Mouse (Mus musculus): ENCODE measurements around the gene Uts2.

The Uts2 gene

GRCm38 (mm10) chr4:150996797-150997196 lies at the start of gene Uts2:
TSS of gene Uts2 (plus strand) at chr4:150997097.
- in situ Hi-C loops (cut with MboI, MseI), result no loop called here

- in situ Hi-C loops (cut with MboI, MseI), result no loop called here
Measured at GRCm38 (mm10) chr4:150950972-150951371, 45.9 kb upstream of the Uts2 start.

- in situ Hi-C loops (cut with MboI, MseI), result no loop called here
Measured at GRCm38 (mm10) chr4:150956369-150957105, 40.4 kb upstream of the Uts2 start.

- in situ Hi-C loops (cut with MboI, MseI), result no loop called here
Measured at GRCm38 (mm10) chr4:150957106-150957458, 39.8 kb upstream of the Uts2 start.

- in situ Hi-C loops (cut with MboI, MseI), result no loop called here
Measured at GRCm38 (mm10) chr4:150958536-150958935, 38.4 kb upstream of the Uts2 start.

- in situ Hi-C loops (cut with MboI, MseI), result loop anchor here (10.0 kb wide), 1 partner anchor 97 kb away; no protein-coding TSS in a partner anchor
Measured at GRCm38 (mm10) chr4:150962231-150962630, 34.7 kb upstream of the Uts2 start.

- in situ Hi-C loops (cut with MboI, MseI), result loop anchor here (10.0 kb wide), 1 partner anchor 99 kb away; no protein-coding TSS in a partner anchor
Measured at GRCm38 (mm10) chr4:150963711-150964110, 33.2 kb upstream of the Uts2 start.

- in situ Hi-C loops (cut with MboI, MseI), result loop anchor here (10.0 kb wide), 1 partner anchor 100 kb away; no protein-coding TSS in a partner anchor
Measured at GRCm38 (mm10) chr4:150964635-150965554, 32.0 kb upstream of the Uts2 start.

- in situ Hi-C loops (cut with MboI, MseI), result loop anchor here (10.0 kb wide), 1 partner anchor 101 kb away; no protein-coding TSS in a partner anchor
Measured at GRCm38 (mm10) chr4:150965555-150965951, 31.3 kb upstream of the Uts2 start.

GRCm38 (mm10) chr4:150966556-150966955 lies 30.3 kb upstream of the Uts2 start:
- in situ Hi-C loops (cut with MboI, MseI), result loop anchor here (10.0 kb wide), 1 partner anchor 102 kb away; no protein-coding TSS in a partner anchor

- in situ Hi-C loops (cut with MboI, MseI), result loop anchor here (10.0 kb wide), 1 partner anchor 104 kb away; no protein-coding TSS in a partner anchor
Measured at GRCm38 (mm10) chr4:150968956-150969355, 27.9 kb upstream of the Uts2 start.

- in situ Hi-C loops (cut with MboI, MseI), result no loop called here
Measured at GRCm38 (mm10) chr4:150973264-150973663, 23.6 kb upstream of the Uts2 start.

- in situ Hi-C loops (cut with MboI, MseI), result no loop called here
Measured at GRCm38 (mm10) chr4:150975145-150975544, 21.8 kb upstream of the Uts2 start.

- in situ Hi-C loops (cut with MboI, MseI), result no loop called here
Measured at GRCm38 (mm10) chr4:150978156-150978910, 18.6 kb upstream of the Uts2 start.

- in situ Hi-C loops (cut with MboI, MseI), result no loop called here
Measured at GRCm38 (mm10) chr4:150979455-150979854, 17.4 kb upstream of the Uts2 start.

GRCm38 (mm10) chr4:150980153-150980552 lies 16.7 kb upstream of the Uts2 start:
- in situ Hi-C loops (cut with MboI, MseI), result no loop called here

GRCm38 (mm10) chr4:150990148-150990547 lies 6.7 kb upstream of the Uts2 start:
- in situ Hi-C loops (cut with MboI, MseI), result no loop called here

- in situ Hi-C loops (cut with MboI, MseI), result no loop called here
Measured at GRCm38 (mm10) chr4:150998626-150999025, 1.7 kb downstream of the Uts2 start.

- in situ Hi-C loops (cut with MboI, MseI), result no loop called here
Measured at GRCm38 (mm10) chr4:151001397-151001796, 4.5 kb downstream of the Uts2 start.

GRCm38 (mm10) chr4:151005656-151006318 lies 8.9 kb downstream of the Uts2 start:
- in situ Hi-C loops (cut with MboI, MseI), result no loop called here

- in situ Hi-C loops (cut with MboI, MseI), result no loop called here
Measured at GRCm38 (mm10) chr4:151006945-151007344, 10.0 kb downstream of the Uts2 start.
